Mouse (Mus musculus): ENCODE results near the gene Vac14. TPM values are rescaled to one million over a fixed set of nuclear protein-coding genes. Genes with fewer than 3 reads are reported as not detected.

The Vac14 gene
- polyA plus RNA-seq, 1 experiment from 2014 or later, result 20.1 TPM

DNA sequence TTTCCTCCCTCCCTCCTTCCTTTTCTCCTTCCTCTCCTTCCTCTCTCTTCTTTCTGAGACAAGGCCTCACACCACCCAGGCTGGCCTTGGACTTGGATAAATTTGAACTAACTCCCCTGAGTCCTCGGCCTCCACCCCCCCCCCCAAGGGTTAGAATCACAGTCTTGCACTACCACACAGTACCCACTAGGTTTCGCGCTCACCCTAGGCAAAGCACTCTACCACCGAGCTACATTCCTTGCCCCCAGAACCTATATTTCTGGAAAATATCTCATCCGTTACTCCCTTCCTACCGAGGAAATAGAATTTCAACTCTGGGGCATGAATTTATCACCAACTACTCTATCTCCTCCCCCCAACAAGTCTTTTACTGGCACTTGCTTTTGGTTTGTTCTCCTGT is 143.6 kb downstream of the Vac14 start:
- Histone ChIP-seq H3K4me2 (ENCODE audit: low read depth, low read length) (no peak overlapping the region), H3K27ac (ENCODE audit: low read length) (no peak overlapping the region), H3K27me3 (replicated peaks; ENCODE audit: control insufficient read depth, insufficient read depth, low read length) (no peaks in the 10 kb centered on the region), H3K36me3 (ENCODE audit: control insufficient read depth, insufficient read depth, low read length) (no peaks in the 10 kb centered on the region), H3K9ac (ENCODE audit: low read depth, low read length) (no peak overlapping the region), H3K4me3 (ENCODE audit: low read length) (no peak overlapping the region), H3K4me1 (ENCODE audit: control insufficient read depth, insufficient read depth, low read length) (peaks cover 10% of the 10 kb centered on the region), H3K9me3 (ENCODE audit: control insufficient read depth, low read length) (no peaks in the 10 kb centered on the region)
- 60% methylated on average over 6 of the region's 6 CpGs for WGBS
- no peak for ATAC-seq

DNA sequence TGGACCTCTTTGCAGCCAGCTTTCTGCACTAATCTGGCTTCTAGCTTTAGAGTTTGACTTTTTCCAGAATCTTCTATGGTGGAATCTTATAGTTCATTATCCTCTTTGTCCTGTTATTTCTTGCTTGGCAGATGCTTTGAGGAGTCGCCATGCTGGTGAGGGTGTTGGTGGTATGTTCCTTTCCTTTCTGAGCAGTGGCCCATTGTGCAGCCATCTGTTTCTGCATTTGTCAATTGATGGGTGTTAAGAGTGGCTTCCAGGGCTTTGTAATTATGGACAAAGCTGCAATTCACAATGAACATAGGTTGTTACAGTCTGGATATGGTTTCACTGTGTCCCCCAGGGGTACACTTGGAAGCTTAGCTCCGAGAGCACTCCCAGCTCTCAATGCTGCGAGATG is 146.3 kb downstream of the Vac14 start:
- Histone ChIP-seq H3K27me3 (replicated peaks; ENCODE audit: control insufficient read depth, insufficient read depth, low read length) (no peaks in the 10 kb centered on the region), H3K4me2 (ENCODE audit: low read depth, low read length) (no peak overlapping the region), H3K9ac (ENCODE audit: low read depth, low read length) (no peak overlapping the region), H3K4me3 (ENCODE audit: low read length) (no peak overlapping the region), H3K27ac (ENCODE audit: low read length) (no peak overlapping the region), H3K9me3 (ENCODE audit: control insufficient read depth, low read length) (no peaks in the 10 kb centered on the region), H3K4me1 (ENCODE audit: control insufficient read depth, insufficient read depth, low read length) (peaks cover 10% of the 10 kb centered on the region), H3K36me3 (ENCODE audit: control insufficient read depth, insufficient read depth, low read length) (no peaks in the 10 kb centered on the region)
- WGBS, result 74% methylated on average over 3 of the region's 3 CpGs
- ATAC-seq, result no peak

DNA sequence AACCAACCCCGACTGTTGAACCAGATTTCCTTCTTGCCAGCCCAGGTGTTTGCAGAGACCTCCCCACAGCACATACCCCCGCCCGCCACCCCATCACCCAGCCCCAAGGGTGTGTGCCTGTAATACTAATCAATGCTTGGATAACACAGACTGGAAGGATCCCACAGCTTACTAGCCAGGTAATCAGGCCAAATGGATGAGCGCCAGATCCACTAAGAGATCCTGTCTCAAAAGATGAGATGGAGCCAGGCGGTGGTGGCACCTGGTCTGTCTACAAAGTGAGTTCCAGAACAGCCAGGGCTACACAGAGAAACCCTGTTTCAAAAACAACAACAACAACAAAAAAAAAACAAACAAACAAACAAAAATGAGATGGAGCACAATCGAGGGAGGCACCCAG is 148.9 kb downstream of the Vac14 start:
- no peaks in the 10 kb centered on the region for H3K9me3 ChIP-seq (ENCODE audit: control insufficient read depth, low read length)
- H3K36me3 ChIP-seq (ENCODE audit: control insufficient read depth, insufficient read depth, low read length), result no peaks in the 10 kb centered on the region
- no peak overlapping the region for H3K9ac ChIP-seq (ENCODE audit: low read depth, low read length)
- H3K4me2 ChIP-seq (ENCODE audit: low read depth, low read length), result no peak overlapping the region
- H3K4me1 ChIP-seq (ENCODE audit: control insufficient read depth, insufficient read depth, low read length), result 0 out of 2 replicates have a peak, but pooled peaks cover 2% of the 10 kb centered on the region
- WGBS, result 75% methylated on average over 6 of the region's 6 CpGs
- ATAC-seq, result no peak
- no peak overlapping the region for H3K27ac ChIP-seq (ENCODE audit: low read length)
- no peaks in the 10 kb centered on the region for H3K27me3 ChIP-seq (replicated peaks; ENCODE audit: control insufficient read depth, insufficient read depth, low read length)
- no peak overlapping the region for H3K4me3 ChIP-seq (ENCODE audit: low read length)

Other genes with a start within 250 kb of the Vac14 start
- 3.3 and 4.0 TPM in 2 replicates for gene Mtss1l, start 102.9 kb downstream of the Vac14 start, polyA plus RNA-seq (2015; fragmentation: Nextera tagmentation; extraction: Ambion mirVana)
- 2.0 and 2.4 TPM in 2 replicates for gene Il34, start 187.3 kb downstream of the Vac14 start, polyA plus RNA-seq (2015; fragmentation: Nextera tagmentation; extraction: Ambion mirVana)
- 78.5 and 79.3 TPM in 2 replicates for gene Cog4, start 228.0 kb downstream of the Vac14 start, polyA plus RNA-seq (2015; fragmentation: Nextera tagmentation; extraction: Ambion mirVana)
- gene Sf3b3, start 228.2 kb downstream of the Vac14 start, polyA plus RNA-seq (2015; fragmentation: Nextera tagmentation; extraction: Ambion mirVana), result 107 and 114 TPM in 2 replicates